Mouse (Mus musculus) activated CD4-positive, CD25-positive, alpha-beta regulatory T cell, adult 9 weeks (primary cell): ENCODE measurements around the gene Aldh3a2. TPM values are rescaled to one million over a fixed set of nuclear protein-coding genes. Genes with fewer than 3 reads are reported as not detected.

Experiments
- polyA plus RNA-seq: library from polyadenylated mRNA; unstranded; fragments of 100-300 nt; shearing (Covaris generic); gene quantifications from one replicate; pipeline ENCODE4 v1.2.1, GENCODE M21; 2017

The Aldh3a2 gene
- 55.8 TPM for polyA plus RNA-seq

DNA sequence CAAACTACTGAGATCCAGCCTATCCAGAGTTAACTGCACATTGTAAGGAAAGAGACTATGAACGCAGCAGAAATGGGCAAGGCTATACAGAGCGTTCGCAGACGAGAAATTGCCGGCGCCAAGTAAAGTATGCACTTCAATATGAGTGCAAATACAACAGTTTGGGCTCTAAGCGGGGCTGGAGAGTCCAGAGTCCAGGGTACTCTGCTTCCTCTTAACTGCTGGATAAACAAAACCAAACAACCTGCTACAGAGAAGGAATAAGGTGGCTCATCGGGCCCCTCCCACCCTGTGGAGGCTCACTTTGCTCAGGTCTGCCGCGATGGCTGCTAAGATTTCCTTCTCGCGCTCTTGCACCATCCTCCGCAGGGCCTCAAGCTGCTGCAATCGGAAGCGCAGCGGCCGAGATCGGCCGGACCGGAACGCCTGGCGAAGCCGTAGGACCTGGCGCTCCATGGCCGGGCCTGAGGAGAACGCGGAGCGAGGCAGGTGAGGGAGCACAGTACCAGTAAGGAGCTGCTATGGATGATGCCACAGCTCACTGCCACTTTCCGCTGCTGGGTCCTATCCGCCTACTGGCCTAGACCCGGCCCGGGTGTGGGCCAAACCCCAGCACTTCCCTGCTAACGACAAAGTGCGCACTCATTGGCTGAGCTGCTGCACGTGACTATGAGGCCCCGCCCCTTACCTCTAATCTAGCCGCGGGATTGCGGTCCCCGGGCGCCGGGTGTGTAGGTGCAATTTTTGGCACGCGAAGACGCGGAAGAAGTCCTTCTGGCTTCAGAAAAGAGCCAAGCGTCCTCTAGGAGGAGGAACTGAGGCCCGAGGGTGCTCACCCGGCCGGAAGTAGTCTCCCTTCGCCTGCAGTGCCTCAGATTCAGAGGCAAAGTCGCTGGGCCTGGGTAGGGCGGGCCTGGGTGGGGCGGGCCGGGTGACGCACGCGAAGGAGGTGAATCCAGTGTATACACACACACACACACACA is at the start of gene Aldh3a2:
Gene Aldh3a2, minus strand, starts transcription at position 914 of the 983 bp plus-strand sequence.

GRCm38 (mm10) chr11:61207487-61208246 is 59.6 kb downstream of the Aldh3a2 start, which contains the start of gene Aldh3a1:
Gene Aldh3a1 (plus strand): TSS chr11:61207537.

DNA sequence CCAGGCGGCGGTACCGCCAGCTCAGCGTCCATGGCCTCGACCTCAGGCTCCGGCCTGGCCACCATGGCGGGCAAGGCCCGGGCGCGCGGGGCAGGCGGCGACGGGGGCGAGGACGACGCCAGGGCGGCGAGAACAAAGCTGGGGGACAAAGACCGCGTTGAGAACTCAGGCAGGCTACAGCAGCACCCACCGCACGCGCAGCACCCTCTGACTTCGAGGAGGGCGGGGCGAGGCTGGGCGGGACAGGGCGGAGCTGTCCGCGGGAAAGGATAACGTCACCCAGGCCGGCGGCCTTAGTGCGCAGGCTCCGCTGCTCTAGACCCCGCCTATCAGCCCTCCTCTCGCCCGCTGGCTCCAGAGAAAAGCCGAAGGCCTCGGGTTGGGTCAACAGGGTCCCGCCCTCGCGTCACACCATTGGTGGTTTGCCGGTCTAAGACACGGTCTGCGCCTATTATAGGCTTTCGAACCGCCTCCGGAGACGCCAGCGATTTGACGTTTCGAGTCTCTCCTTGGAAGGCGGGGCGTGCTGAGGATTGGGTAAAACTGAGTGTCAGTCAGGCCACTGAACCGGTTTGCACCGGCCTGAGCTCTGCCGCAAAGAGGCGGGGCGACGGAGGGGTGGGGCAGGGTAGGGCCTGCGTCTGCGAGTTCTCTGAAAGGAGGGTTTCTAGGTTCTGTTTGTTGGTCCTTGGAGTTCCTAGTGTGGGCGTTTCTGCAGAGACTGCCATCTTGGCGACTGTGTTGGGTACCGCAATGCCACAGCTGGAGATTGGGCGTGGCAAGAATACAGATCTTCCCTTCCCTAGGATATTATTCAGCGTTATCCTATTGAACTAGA is 92.2 kb downstream of the Aldh3a2 start, which contains the start of gene Usp22:
Gene Usp22, minus strand, starts transcription at position 235 of the 838 bp plus-strand sequence.

Other genes starting within 250 kb of the Aldh3a2 start
- not detected for gene Kcnj12, start 244.9 kb downstream of the Aldh3a2 start, polyA plus RNA-seq
- gene Tnfrsf13b, start 140.7 kb downstream of the Aldh3a2 start, polyA plus RNA-seq: 75.9 TPM
- gene Usp22, start 92.4 kb downstream of the Aldh3a2 start, polyA plus RNA-seq: 19.2 TPM
- not detected for gene Aldh3a1, start 59.9 kb downstream of the Aldh3a2 start, polyA plus RNA-seq
- not detected for gene Slc47a2, start 75.4 kb upstream of the Aldh3a2 start, polyA plus RNA-seq
- gene Slc47a1, start 110.9 kb upstream of the Aldh3a2 start, polyA plus RNA-seq: not detected
- not detected for gene Rnf112, start 186.7 kb upstream of the Aldh3a2 start, polyA plus RNA-seq
- not detected for gene Mfap4, start 218.0 kb upstream of the Aldh3a2 start, polyA plus RNA-seq
- 32.9 TPM for gene Mapk7, start 226.9 kb upstream of the Aldh3a2 start, polyA plus RNA-seq
- 5.5 TPM for gene B9d1, start 237.7 kb upstream of the Aldh3a2 start, polyA plus RNA-seq